Mouse (Mus musculus): ENCODE results near the gene Olfr1396.

Gene Olfr1396

GRCm38 (mm10) chr11:49114774-49115173 is at the start of gene Olfr1396:
TSS of gene Olfr1396 (minus strand) at chr11:49114874.
- no peak for DNase-seq

GRCm38 (mm10) chr11:49156821-49157814 is 42.4 kb upstream of the Olfr1396 start:
- no peak for DNase-seq

- no peak for DNase-seq
Observed at GRCm38 (mm10) chr11:49154077-49154476, 39.4 kb upstream of the Olfr1396 start, which contains the start of gene Olfr1394. TSS of gene Olfr1394 (plus strand) at chr11:49154377.

DNA sequence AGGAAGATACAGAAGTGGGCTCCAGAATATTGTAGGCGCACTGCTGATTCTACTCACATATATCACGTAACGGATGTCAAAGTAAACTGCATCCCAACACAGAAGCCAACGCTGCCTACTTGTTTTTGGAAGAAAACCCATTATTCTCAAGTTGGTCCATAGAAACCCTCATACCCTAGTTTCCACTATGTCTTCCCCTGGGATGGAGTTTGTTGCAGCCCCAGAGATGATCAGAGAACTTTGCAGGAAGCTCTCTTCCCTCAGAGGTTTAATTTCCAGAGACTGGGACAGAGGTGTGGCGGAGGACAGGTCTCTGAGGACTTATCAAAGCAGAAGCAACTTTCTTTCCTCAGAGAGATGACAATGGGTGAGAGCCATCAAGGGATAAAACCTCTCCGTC is 27.3 kb upstream of the Olfr1396 start, which contains the start of gene Olfr1395:
Gene Olfr1395 (plus strand): TSS at position 301 of the 400 bp plus-strand sequence.
- no peak for DNase-seq

DNA sequence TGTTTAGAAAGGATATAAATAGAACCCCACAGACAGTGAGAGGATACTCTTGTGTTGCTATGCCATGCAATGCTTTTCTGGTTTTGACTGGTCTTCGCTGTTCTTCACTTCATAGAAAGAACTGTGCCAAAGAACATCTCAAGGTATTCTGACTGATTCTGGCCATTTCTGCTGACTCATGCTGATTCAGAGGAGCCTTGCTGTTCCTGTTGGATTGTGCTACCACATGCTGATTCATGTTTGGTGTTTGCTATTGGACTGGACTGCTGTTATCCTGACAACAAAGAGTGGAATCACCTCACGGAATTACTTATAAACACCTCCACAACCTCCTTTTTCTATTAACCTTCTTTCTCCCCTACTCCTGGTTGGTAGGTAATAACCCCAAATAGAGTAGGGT is 9.5 kb upstream of the Olfr1396 start:
- no peak for DNase-seq

DNA sequence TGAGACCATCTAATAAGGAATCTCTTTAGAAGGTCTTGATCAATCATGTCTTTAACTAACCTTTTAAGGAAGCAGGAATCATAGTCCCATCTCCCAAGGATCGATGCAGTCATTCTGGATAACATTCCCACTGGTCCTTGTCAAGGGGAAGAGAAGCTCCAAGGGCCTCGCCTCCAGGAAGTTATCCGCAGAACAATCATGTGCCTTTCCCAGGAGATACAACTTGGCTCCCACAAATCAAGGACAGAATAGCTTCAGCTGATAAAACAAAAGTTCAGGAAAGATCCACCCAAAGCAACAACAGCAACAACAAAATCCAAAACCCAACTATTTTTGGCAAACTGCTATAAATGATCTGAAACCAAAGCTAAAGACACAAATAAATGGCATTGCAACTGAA is 5.0 kb upstream of the Olfr1396 start:
- DNase-seq: no peak

GRCm38 (mm10) chr11:49114158-49114557 is 516 bp downstream of the Olfr1396 start:
- no peak for DNase-seq

- DNase-seq: peak; percentile 47
Observed at GRCm38 (mm10) chr11:49112624-49113219, 2.0 kb downstream of the Olfr1396 start.

DNA sequence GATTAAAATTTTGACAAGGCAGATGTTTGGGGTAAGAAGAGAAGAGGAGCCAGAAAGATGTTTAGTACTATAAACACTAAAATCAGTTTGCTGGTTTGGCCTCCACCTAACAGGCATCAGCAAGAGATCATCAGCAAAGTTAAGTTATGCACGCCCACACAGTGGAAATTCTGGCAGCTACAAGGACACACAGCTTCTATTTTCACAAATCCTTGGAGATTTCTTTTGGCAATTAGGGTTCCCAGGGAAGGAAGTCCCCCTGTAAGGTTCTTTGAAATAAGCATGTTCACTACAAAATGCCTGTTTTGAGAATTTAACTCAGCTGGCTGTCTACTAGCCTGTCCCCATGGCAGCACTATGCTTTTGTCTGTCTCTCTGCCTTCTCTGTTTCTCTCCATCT is 3.7 kb downstream of the Olfr1396 start:
- no peak for DNase-seq

DNA sequence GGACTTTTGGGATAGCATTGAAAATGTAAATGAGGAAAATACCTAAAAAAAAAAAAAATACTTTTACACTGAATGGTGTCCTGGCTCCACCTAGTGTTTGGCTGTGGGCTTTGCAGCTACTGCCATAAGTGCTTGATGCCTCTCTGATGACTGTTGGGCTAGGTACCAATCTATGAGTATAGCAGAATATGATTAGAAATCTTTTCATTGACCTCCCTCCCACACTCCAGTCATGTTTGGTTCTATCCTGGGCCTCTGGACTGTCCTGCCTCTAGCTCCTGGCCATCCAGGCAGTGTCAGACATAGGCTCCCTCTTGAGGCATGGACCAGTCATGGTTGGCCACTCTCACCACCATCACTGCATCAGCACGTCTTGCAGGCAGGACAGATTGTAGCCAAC is 5.8 kb downstream of the Olfr1396 start:
- DNase-seq: no peak

GRCm38 (mm10) chr11:49107650-49108537 is 6.8 kb downstream of the Olfr1396 start:
- DNase-seq: no peak

DNA sequence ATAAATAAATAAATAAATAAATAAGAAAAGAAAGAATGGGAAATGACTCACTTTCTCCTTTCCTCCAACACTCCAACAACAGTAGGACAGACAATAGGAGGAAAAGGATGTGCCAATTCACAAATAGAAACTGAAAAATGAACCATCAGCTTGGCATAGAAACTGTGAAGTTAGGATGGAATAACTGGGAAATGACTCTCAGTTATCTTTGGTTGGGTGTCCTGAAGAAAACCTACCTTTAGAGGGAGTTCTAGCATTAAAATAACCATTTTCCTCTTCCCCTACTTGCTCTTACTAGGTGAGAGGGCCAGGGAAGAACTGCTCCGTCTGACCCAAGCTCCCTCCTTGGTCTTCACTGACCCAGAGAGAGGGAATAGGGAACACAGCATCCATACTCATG is 8.9 kb downstream of the Olfr1396 start:
- DNase-seq: no peak

- peak; percentile 75 for DNase-seq
Observed at GRCm38 (mm10) chr11:49103047-49103693, 11.5 kb downstream of the Olfr1396 start.

GRCm38 (mm10) chr11:49101500-49101899 is 13.2 kb downstream of the Olfr1396 start:
- DNase-seq: no peak

DNA sequence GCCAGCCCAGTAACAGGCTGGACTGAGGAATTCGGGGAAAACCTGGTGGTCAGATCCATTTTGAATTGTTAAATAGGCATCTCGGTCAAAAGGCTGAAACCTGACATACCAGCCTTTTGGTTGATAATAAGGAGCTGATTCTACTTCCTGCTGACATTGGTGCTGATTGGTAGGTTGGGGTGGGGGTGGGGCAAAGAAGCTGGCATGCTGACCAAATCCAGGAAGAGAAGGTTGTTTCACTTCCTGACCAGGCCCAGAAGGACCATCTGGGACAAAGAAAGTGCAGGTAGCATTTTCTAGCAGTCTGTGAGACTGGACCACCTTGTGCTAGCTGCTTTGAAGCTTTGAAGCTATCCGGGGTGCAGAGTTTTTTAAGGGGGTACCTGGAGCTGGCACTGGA is 14.3 kb downstream of the Olfr1396 start:
- DNase-seq: no peak

- no peak for DNase-seq
Observed at GRCm38 (mm10) chr11:49095367-49095766, 19.3 kb downstream of the Olfr1396 start.

DNA sequence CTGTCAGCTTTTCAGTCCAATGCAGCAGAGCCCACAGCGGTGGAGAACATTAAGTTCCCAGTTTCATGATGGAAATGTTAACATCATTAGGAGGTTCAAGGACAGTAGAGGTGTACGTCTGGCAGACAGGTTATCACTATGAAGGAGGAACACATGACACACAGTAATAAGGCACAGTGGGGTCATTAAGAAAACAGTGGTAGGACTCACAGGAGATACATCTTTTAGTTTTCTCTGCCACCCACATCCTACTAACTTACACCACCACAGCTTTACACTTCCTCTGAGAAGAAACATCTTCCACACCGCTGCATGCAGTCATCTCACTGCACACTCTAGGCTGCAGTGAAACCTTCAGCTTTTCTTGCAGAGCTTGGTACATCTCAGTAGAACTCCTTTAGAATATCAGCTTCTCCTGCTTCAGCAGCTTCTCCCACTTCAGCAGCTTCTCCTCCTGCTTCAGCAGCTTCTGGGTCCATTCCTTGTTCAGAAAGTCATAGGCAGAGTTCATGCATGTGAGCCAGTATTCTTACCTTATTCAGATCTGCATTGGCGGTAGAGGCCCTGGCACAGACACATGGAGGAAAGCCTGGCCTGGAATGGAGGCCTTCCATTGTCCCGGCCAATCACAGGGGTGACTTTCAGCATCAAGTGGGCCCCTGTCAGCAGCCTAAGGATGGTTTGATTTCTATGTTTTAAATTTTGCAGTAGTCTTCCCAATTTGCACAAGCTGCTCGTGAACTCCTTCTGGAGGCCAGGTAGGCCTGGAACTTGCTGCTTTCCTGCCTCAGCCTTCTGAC is 20.6 kb downstream of the Olfr1396 start:
- no peak for DNase-seq

- DNase-seq: no peak
Observed at GRCm38 (mm10) chr11:49092786-49093185, 21.9 kb downstream of the Olfr1396 start.

DNA sequence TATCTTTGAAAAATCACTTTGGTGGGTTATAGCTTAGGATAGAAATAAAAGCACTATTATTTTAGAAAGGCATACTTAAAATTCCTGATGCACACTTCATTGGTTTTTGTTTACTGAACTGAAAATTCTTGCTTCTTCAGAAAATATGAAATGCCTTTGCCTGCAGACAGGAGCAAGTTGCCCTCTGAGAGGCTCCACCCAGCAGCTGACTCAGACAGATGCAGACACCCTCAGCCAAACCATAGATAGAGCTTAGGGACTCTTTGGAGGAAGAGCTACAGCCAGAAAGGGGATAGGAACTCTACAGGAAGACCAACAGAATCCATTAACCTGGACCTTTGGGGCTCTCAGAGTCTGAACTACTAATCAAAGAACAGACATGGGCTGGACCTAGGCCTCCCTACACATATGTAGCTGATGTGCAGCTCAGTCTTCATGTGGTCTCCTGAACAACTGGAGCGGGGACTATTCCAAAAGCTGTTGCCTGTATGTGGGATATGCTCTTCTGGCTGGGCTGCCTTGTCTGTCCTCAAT is 22.6 kb downstream of the Olfr1396 start:
- DNase-seq: no peak

- no peak for DNase-seq
Observed at GRCm38 (mm10) chr11:49091171-49091570, 23.5 kb downstream of the Olfr1396 start.

GRCm38 (mm10) chr11:49090551-49090950 is 24.1 kb downstream of the Olfr1396 start:
- no peak for DNase-seq

All from right cerebral cortex, postnatal 25 days (tissue).